Mouse (Mus musculus) c-Kit-negative CD71-positive TER-119-positive erythroid progenitor cells, embryonic 14.5 days (primary cell): Measurements from ENCODE around the gene Micall2.
"Not testable (repeated sequence)": the region's sequence is repeated elsewhere in the genome, so short reads cannot be mapped to it uniquely, and the experiment has no call there.

Source experiments
- DNase-seq: peaks from one replicate; pipeline ENCODE4 v3.0.0-alpha.2; 2013; ENCODE audit warnings: low read depth, low spot score

Micall2 gene

DNA sequence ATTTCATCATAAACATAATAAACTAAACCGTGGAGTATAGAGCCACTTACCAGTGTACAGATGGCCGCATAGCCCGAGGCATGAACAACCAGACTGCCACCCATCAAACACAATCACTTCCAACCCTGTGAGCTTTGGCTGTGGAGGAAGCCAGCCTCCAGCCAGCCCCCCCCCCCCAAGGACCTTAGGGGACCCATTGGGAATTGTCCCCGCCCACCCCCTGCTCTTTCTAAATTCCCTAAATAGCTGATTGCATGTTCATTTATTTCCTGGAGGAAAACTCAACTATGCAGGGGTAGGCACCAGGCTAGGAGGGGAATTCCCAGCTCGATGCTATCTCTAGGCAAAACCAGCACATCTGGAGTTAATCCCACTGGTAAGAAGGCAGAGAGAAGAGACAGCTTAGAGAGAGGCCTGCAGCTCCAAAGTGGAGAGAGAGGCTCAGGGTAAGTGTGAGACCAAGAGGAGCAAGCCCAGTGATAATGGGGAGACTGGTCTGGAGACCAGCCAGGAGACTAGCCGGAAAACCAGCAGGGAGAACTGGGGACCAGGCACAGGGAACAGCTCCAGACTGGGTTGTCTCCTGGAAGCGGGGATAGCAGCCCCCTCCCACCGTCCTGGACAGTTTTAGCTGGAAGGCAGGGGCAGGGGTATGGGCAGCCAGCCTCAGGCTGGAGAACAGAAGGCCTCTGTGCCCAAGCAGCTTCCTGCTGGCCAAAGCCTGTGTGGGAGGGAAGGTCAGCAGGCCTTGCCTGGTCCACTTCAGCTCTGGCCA, 5.2 kb downstream of the Micall2 start:
- DNase-seq, result no peak

DNA sequence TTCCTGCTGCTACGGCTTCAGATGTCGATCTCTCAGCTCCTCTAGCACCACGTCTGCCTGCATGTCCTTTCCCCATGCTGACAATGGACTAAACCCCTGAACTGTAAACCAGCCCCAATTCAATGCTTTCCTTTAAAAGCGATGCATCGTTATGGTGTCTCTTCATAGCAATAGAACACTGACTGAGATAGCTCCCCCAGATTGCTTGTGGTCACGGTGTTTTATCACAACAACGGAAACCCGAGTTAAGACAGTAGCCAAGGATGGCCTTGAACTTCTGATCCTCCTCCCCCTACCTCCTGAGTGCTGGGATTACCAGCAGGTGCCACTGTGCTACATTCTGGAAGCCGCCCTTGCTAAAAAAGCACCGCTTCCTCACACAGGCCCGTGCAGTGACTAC, 8.9 kb downstream of the Micall2 start:
- DNase-seq, result no peak

DNA sequence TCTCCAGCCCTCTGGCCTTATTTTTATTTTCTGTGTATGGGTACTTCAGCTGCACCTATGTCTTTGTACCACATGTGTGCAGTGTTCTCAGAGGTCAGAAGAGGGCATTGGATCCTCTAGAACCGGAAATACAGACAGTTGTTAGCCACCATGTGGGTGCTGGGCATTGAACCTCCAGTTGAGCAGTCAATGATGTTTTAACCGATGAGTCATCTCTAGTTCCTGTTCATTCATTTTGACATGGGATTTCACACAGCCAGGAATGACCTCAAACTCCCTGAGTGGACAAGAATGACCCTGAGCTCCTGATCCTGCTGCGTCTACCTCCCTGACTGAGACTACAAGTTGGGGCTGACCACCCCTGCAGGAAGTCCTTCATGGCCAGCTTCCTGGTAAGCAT, 9.9 kb downstream of the Micall2 start:
- no peak for DNase-seq

DNA sequence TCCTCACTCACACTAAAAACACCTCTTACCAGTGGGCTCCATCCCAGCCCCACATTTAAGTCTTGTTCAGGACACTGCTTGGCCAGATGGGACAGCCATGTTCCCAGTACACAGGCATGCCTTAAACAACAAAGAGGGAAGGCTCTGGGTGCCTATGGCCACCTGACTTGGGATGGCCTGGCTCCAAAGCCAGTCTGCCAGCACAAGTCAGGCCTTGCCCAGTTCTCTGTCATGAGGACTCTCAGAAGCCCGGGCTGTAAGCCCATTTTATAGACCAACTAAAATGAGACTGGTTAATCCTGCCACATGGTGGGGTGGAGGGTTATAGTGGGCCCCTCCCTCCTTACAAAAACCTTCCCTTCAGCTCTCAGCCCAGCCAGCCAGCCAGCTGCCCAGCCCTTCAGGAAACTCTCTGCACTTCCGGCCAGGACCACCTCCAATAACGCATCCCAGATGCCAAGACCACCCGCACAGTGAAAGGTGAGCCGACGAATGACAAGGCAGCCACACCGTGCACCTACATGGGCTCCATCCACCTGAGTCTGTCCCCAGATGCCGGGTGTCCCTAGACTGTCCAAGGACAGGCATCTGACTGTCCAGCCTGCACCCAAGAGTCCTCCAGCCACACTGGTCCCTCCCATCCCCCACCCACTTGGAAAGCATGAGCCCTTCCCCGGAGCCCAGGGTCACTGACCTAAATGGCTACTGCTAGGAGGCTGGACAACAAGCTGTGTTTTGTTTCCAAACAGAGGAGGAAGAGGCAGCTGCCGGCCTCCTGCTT, 11.6 kb downstream of the Micall2 start:
- DNase-seq, result no peak

DNA sequence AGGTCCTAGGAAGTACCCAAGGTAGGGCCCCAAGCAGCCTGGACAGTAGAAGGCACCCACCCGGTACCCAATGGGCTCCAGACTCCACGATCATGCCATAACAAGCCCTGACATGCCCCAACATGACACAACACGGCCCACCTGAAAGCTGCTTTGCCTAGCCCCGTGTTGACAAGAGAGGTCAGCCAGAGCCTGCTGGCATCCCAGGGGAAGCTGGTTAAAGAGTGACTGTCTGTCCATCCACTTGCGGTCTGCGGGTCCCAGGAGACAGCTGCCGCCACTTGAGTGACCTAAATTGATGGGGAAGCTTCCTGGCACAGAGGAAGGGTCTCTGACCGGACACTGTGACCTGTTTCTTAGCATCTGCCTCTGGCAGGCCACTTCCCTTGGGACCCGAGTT, 13.0 kb downstream of the Micall2 start:
- no peak for DNase-seq

DNA sequence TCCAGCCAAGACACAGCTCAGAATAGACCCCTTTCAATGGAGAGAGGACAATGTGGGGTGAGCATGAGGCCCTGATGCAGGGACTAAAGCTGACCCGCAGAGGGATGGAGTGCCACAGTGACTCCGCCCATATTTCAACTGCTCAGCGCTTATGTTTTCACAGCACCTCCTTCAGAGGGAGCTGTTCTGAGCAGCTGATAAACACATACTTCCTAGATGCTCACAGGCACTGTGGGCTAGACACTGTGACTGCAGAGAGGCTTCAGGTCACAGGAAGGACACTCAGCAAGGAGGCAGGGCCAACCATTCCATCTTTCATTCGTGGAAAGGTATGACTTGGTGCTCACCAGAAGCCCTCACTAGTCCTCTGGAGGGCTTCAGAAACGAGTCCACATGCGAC, 13.4 kb downstream of the Micall2 start:
- DNase-seq, result peak; percentile 26

DNA sequence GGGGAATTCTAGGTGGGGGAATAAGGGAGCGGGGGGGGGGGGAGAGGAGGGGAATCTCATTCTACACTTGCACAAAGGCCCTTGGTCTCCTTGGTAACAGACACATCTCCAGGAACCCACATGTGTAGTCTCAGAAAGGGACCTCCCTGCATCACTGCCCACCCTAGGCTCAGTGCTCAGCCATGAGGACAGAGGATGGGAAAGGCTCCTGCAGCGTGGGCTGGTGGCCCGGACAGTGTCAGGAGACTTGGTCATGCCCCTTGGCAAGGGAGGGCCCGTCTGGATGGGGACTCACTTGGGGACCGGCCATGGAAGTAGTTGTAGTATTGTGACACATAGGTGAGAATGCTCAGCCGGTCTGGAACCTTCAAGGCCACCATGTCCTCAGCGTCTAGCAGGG, 17.2 kb downstream of the Micall2 start:
- no peak for DNase-seq

DNA sequence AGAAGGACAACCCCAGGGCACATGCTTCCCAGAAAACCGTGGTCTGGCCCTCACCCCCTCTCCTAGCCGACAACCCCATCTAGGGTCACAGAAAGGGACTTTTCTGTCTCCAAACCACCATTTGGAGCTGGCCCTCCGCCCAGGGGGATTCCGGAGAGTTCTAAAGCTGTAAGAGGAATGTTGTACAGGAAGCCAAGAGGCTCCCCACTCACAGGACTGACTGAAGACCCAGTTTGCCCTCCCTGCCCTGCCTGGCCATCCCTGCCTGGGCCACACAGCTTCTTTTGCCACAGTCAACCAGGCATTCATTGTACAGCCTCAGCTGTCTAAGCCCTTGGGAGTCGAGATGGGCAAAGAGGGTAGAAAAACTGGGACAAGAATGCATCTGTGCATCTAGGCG, 17.6 kb downstream of the Micall2 start:
- no peak for DNase-seq

DNA sequence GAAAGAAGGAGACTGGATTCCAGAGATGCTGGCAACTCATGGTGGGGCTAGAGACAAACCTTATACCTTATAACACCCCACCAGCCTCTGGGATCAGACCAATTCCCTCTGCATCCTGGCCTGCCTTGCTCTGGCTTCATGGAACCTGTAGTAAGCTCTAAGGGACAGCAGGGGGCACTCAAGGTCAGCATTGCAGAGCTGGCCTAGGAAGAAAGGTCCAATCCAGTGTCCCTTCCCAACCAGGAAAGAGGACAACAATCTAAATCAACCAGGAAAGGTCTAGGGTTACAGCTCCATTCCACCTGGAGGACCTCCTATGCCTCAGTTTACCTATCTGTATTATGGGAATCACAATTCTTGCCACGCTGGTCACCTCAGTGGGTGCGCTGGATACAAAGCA, 18.4 kb downstream of the Micall2 start:
- DNase-seq, result peak; percentile 55

DNA sequence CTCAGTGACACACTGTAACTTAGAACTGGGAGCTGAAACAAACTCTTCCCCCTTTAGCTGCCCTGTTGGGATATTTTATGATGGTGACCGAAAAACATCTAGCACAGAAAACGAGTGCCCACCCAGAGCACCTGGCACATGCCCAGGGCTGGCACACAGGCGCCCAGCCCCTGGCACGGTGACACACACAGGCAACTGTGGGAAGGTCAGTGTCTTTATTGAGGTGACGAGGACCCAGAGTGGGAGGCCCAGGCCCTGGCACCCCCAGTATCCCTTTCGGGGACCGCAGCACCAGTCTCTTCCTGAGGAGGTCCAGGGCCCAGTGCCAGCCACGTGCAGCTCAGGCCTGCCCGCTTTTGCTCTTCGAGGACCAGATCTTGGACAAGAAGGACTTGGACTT, 29.6 kb downstream of the Micall2 start:
- DNase-seq, result no peak

DNA sequence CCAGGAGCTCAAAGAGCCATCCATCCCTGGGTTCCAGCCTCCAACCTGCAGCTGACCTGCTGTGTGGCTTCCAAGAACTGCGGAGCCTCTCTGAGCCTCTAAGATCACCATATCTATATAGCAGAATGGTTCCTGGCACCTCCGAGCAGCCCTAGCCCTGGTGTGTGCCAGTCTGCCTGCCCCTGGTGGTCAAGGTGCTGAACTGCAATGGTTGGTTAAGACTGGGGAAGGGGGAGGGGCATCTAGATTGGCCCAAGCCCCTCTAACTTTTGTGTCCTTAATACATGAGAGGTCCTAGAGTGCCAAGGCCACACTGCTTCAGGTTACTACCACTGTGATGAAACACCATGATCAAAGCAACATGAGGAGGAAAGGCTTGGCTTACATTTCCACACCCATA, 33.2 kb downstream of the Micall2 start:
- DNase-seq, result no peak

DNA sequence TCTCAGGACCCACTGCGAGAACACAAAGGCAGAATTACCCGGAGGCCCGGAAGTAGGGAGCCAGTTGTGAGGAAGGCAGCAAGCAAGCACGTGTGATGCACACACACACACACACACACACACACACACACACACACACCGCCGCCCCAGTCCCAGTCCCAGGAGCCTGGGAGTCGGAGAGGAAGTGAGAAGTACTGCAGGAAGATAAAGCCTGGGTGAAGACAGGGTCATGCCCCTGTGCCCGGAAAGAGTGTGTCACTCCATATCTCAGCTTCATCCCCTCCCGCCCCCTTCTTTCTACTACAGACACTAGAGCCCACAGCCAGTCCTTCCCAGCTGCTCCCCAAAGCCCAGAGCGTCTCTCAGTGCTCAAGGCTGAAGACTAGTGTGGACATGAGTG, 33.9 kb downstream of the Micall2 start:
- no peak for DNase-seq

DNA sequence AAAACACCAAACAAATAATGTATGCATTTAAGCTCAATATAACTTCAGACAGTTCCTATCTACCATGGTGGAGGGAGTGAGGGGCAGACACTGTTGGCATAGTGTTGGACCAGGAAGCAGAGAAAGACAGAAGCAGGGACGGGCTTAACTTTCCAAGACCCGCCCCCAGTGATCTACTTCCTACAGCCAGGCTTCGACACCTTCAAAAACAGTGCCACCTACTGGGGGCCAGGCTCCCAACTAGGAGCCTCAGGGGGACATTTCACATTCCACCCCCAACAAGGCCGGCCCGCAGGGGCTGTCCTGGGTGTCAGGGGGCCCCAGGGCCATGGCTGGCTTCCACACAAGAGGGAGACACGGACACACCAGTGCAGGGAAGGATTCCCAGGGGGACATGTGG, 39.2 kb downstream of the Micall2 start:
- no peak for DNase-seq

DNA sequence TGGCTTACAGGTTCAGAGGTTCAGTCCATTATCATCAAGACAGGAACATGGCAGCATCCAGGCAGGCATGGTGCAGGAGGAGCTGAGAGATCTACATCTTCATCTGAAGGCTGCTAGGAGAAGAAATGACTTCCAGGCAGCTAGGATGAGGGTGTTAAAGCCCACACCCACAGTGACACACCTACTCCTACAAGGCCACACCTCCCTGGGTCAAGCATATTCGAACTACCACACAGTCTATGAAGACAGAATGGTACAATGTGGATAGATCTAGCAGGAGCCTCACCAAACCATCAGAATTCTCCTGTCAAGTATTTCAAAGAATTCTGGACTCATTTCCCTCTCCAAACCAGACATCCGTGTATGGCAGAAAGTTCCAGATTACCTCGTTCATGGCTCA, 40.3 kb downstream of the Micall2 start:
- DNase-seq, result not testable (repeated sequence)

DNA sequence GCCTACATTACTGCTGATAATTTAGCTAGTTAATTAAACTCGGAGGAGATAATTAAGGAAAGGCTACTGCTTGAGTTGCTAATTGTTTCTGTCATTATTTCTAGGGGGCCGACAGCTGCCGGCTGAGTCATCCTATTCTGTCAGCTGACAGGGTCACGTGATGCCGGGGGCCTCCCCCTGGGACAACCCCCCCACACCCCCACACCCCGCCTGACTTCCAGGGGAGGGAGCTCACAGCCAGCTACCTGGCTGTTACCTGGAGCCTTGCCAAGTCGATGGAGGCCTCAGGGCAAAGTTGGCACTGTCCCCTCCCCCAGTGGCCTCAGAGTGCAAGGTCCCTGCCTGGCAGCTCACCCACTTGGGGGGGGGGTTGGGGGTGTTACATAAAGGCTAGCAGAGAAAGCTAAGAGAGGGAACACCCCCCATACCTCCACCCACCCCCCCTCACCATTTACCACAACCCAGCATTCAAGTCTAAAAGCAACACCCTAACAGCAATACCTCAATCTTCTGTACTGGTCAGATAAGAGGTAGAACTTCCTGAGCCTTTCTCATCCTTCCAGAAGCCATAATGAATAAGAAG, 41.1 kb downstream of the Micall2 start:
- DNase-seq, result no peak

DNA sequence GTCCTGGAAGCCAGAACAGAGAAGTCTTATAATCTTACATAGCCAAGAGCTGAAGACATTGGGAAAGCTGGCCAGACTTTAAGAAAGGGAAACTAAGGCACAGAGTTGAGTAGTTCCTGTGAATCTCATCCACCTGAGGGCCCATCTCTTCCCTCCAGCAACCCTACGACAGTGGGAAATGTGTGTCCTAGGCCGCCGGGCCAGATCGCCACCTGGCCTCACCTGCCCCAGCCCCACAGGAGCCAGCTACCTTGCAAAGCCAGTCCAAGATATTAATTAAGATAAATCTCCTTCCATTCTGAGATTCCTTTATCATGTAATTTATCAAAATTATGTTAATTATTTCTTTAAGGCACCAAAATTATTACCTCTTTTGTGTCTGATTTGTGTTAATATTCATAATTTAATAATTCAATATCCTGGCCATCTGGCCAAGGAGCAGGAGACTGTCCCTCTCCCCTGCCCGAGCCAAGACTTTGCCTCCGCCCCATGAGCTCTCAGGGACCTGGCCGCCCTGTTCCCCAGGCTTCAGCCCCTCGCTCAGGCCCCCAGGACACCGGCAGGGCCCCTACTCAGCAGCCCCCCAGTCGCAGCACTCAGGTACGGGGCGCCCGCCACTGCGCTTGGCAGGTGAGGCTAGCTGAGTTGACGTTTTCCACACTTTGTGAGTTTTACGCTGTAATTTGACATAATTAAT, 41.7 kb downstream of the Micall2 start:
- no peak for DNase-seq

DNA sequence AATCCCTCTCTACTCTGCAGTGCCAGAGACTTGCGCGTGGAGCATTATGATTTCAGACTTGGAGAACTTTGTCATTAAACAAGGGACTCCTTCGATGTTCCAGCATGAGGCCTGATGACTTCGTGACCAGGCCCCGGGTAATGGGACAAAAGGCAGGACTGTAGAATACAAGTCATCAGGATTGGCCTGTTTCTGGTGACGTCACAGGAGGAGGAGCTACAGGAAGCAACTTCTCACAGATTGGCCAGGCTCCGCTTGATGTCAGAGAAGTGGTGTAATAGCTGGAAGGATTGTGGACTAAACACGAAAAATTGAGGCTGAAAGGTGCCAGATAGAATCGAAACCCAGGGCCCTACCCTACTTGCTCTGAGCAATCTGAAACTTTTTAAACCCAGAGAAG, 45.3 kb downstream of the Micall2 start:
- DNase-seq, result no peak

DNA sequence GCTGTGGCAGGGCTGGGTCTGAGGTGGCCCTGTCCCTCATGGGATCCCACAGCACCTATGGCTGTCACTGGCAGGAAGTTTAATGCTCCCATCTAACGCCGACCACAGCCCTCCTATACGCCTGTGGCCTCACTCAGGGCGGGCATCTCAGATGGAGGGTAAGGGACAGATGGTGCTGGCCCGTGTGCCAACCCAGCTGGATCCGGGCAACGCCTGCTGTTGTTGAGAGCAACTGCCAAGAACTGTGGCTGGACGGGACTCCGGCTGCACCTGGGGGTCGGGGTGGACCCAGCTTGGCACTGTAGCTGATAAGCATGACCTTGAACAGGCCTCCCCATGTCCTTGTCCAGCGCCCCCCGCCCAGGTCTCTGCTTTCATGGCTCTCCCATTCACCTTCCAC, 47.8 kb downstream of the Micall2 start:
- DNase-seq, result no peak

DNA sequence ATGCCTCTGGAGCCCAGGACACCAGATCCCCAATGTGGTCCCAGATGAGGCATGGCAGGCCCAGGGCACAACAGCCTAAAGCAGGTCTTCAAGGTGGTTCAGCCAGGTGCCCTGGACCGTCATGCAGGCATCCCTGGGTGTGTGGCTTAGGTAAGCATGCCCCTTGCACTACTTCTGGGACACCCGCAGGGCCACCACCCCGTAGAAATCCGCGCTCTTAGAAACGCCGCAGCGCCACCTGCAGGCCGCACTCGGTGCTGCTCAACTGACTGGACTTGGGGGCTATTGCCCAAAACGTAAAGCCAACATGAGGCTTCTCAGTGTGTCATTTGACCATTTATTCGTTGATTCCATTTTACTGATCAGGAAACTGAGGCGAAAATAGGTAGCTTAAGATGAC, 48.5 kb downstream of the Micall2 start:
- DNase-seq, result no peak

DNA sequence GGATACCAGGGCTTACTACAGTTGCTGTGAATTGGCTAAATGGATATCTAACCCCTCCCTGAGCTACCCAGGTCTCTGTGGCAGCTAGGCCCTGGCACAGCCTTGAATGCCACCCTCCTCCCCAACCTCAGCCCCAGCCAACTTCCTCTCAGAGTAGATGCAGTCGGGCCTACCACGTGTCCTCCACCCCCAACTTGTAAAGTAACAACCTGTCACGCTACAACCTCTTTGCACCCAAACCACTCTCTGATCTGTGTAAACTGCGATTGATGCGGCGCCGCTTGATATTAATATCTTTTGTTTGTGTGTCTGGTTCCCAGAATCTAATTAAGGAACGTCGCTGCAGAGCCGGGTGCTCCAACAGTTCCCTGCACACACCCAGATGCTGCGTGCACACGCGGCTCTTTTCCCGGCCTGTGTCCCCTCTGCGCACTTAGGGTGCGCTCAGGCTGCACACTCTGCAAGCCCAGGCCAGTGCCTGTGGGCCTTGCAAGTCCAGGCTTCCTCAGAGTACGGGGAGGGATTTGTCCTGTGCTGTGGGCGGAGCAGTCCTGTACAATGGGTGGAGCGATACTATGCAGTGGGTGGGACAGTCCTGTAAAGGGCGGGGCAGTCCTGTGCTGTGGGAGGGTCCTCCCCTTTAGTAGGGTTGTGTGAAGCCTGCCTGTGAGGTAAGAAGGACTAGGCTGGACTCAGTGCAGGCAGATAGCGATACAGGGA, 49.4 kb downstream of the Micall2 start:
- no peak for DNase-seq

DNA sequence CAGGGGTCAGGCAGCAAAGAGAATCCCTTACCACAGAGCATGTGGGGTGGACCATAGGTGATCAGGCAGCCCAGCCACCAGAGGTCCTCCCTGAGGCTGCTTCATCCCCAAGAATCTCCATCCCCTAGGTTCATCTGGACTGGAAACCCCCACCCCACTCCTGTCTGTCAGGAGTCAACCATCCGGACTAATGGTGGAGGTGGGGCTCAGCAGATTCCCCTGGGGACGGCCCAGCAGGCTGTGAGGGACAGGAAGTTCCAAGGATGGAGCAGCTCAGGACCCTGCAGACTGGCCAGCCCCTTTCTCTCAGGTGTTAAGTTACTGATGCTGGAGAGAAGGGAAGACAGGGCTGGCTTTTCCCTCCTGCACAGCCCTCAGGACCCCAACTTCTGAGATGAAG, 52.9 kb downstream of the Micall2 start:
- no peak for DNase-seq

DNA sequence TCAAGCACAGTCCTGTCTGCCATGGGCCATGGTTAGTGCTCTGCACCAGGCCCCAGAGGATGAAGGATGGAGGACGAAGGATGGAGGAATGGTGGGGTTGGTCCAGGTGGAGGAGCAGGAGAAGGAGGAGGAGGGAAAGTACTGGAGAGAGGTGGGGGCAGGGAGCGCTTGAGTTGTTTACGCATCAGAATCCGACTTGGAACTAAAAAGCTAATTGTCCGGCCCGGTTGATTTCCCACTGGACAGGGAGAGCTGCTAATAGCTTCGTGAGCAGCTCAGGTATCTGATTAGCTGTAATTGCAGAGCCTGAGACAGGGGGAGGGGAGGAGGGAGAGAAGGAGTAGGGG, 53.5 kb downstream of the Micall2 start:
- DNase-seq, result no peak
